Mouse (Mus musculus) cortical plate, adult 2 months (tissue): ENCODE measurements around the gene Mamdc4.

Experiments used
- CTCF ChIP-seq: fragments of 200-500 bp; IDR thresholded peaks from 2 replicates; pipeline ENCODE4 v1.5.1; 2011; ENCODE audit warnings: mild to moderate bottlenecking, control low read depth, low read length; ENCODE audit not compliant: insufficient read depth; ENCODE audit errors: extremely low read depth
- POLR2A ChIP-seq: fragments of 200-500 bp; IDR thresholded peaks from 2 replicates; pipeline ENCODE4 v1.6.1; 2011; ENCODE audit warnings: mild to moderate bottlenecking, low read length, control low read depth; ENCODE audit not compliant: insufficient read depth; ENCODE audit errors: extremely low read depth

DNA sequence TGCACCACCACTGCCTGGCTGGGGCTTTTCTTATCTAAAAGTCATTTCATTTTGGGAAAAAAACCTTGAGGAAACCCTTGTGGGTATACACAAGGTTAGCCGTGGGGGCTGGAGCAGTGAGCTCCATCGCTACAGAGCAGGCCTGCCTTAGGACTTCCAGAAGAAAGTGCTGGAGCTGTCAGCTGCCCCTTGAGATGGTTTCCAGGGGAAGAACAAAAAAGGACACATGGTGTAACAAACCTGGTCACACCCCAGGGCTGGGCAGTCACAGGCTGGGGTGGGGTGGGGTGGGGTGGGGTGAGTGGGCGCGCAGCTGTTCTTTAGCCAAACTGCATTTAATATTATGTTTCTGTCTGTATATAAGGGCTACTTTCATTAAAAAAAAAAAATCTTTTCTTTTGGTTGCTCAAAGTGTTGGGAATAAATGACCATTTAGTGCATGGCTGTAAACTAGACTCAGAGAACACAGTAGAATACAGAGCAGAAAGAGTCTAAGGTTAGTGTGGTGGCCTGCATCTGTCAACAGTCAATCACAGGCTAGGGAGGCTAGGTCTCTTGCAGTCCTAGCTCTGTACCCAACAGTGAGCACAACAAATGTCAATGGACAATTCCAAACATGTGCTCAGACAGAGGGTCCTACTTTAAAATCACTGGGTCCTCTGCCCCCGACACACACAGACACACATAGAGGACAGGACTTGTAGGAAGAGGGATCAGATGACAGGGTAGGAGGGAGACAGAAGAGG lies 22.3 kb upstream of the Mamdc4 start:
- no peak for TF ChIP-seq POLR2A
- TF ChIP-seq CTCF: no peak
